Mouse (Mus musculus): ENCODE results near the gene Gm17509. TPM values are rescaled to one million over a fixed set of nuclear protein-coding genes. Genes with fewer than 3 reads are reported as not detected.

Gm17509 gene
- polyA plus RNA-seq, 1 experiment from 2014 or later = not detected

GRCm38 (mm10) chr13:117216126-117216525 lies 4.7 kb downstream of the Gm17509 start:
- ATAC-seq (ENCODE audit: low read depth) = no peak
- WGBS = 18% methylated on average over 10 of the region's 10 CpGs
- Histone ChIP-seq H3K9me3 (ENCODE audit: control insufficient read depth, low read length) (no peaks in the 10 kb centered on the region), H3K36me3 (ENCODE audit: control insufficient read depth, insufficient read depth, low read length) (no peaks in the 10 kb centered on the region), H3K27me3 (ENCODE audit: control insufficient read depth, insufficient read depth, low read depth, low read length) (peaks cover 12% of the 10 kb centered on the region), H3K4me1 (replicated peaks; ENCODE audit: control insufficient read depth, insufficient read depth, low read length) (peaks cover 8% of the 10 kb centered on the region), H3K4me2 (ENCODE audit: low read depth, low read length) (no peak overlapping the region), H3K27ac (ENCODE audit: low read length) (no peak overlapping the region), H3K9ac (ENCODE audit: low read length) (no peak overlapping the region), H3K4me3 (ENCODE audit: low read length) (no peak overlapping the region)

- no peaks in the 10 kb centered on the region for H3K9me3 ChIP-seq (ENCODE audit: control insufficient read depth, low read length)
- ATAC-seq (ENCODE audit: low read depth) = no peak
- H3K27me3 ChIP-seq (ENCODE audit: control insufficient read depth, insufficient read depth, low read depth, low read length) = peaks cover 5% of the 10 kb centered on the region
- no peak overlapping the region for H3K27ac ChIP-seq (ENCODE audit: low read length)
- H3K4me3 ChIP-seq (ENCODE audit: low read length) = no peak overlapping the region
- no peak overlapping the region for H3K9ac ChIP-seq (ENCODE audit: low read length)
- WGBS = 24% methylated on average over 10 of the region's 10 CpGs
- H3K4me2 ChIP-seq (ENCODE audit: low read depth, low read length) = no peak overlapping the region
- no peaks in the 10 kb centered on the region for H3K36me3 ChIP-seq (ENCODE audit: control insufficient read depth, insufficient read depth, low read length)
- peaks cover 7% of the 10 kb centered on the region for H3K4me1 ChIP-seq (replicated peaks; ENCODE audit: control insufficient read depth, insufficient read depth, low read length)
These were observed 5.4 kb downstream of the Gm17509 start for GRCm38 (mm10) chr13:117215481-117215880.

- H3K9me3 ChIP-seq (ENCODE audit: control insufficient read depth, low read length) = no peaks in the 10 kb centered on the region
- no peaks in the 10 kb centered on the region for H3K27me3 ChIP-seq (ENCODE audit: control insufficient read depth, insufficient read depth, low read depth, low read length)
- ATAC-seq (ENCODE audit: low read depth) = peak; percentile 54; the same call in 1 of the 2 replicates
- no peak overlapping the region for H3K4me3 ChIP-seq (ENCODE audit: low read length)
- H3K36me3 ChIP-seq (ENCODE audit: control insufficient read depth, insufficient read depth, low read length) = no peaks in the 10 kb centered on the region
- H3K4me2 ChIP-seq (ENCODE audit: low read depth, low read length) = no peak overlapping the region
- H3K9ac ChIP-seq (ENCODE audit: low read length) = no peak overlapping the region
- 51% methylated on average over 11 of the region's 11 CpGs for WGBS
- H3K4me1 ChIP-seq (replicated peaks; ENCODE audit: control insufficient read depth, insufficient read depth, low read length) = peaks cover 3% of the 10 kb centered on the region
- H3K27ac ChIP-seq (ENCODE audit: low read length) = no peak overlapping the region
These were observed 9.4 kb downstream of the Gm17509 start for GRCm38 (mm10) chr13:117211386-117211875.

- ATAC-seq (ENCODE audit: low read depth) = no peak
- Histone ChIP-seq H3K27ac (ENCODE audit: low read length) (no peak within 1 kb of the TSS), H3K4me2 (ENCODE audit: low read depth, low read length) (no peak within 1 kb of the TSS), H3K4me1 (replicated peaks; ENCODE audit: control insufficient read depth, insufficient read depth, low read length) (no peaks in the 10 kb centered on the region), H3K9ac (ENCODE audit: low read length) (no peak within 1 kb of the TSS), H3K4me3 (ENCODE audit: low read length) (no peak within 1 kb of the TSS), H3K27me3 (ENCODE audit: control insufficient read depth, insufficient read depth, low read depth, low read length) (no peaks in the 10 kb centered on the region), H3K9me3 (ENCODE audit: control insufficient read depth, low read length) (no peaks in the 10 kb centered on the region), H3K36me3 (ENCODE audit: control insufficient read depth, insufficient read depth, low read length) (no peaks in the 10 kb centered on the region)
- WGBS = 36% methylated on average over 6 of the region's 6 CpGs
These were observed 12.6 kb downstream of the Gm17509 start, which contains the start of gene Emb for GRCm38 (mm10) chr13:117208236-117208635. Emb (plus strand) TSS chr13:117208536.

GRCm38 (mm10) chr13:117206066-117206465 lies 14.8 kb downstream of the Gm17509 start:
- Histone ChIP-seq H3K9me3 (ENCODE audit: control insufficient read depth, low read length) (no peaks in the 10 kb centered on the region), H3K4me1 (replicated peaks; ENCODE audit: control insufficient read depth, insufficient read depth, low read length) (no peaks in the 10 kb centered on the region), H3K27ac (ENCODE audit: low read length) (no peak overlapping the region), H3K9ac (ENCODE audit: low read length) (no peak overlapping the region), H3K4me2 (ENCODE audit: low read depth, low read length) (no peak overlapping the region), H3K27me3 (ENCODE audit: control insufficient read depth, insufficient read depth, low read depth, low read length) (no peaks in the 10 kb centered on the region), H3K4me3 (ENCODE audit: low read length) (no peak overlapping the region), H3K36me3 (ENCODE audit: control insufficient read depth, insufficient read depth, low read length) (no peaks in the 10 kb centered on the region)
- WGBS = 81% methylated on average over 8 of the region's 8 CpGs
- ATAC-seq (ENCODE audit: low read depth) = no peak

- Histone ChIP-seq H3K27ac (ENCODE audit: low read length) (no peak overlapping the region), H3K4me2 (ENCODE audit: low read depth, low read length) (no peak overlapping the region), H3K36me3 (ENCODE audit: control insufficient read depth, insufficient read depth, low read length) (no peaks in the 10 kb centered on the region), H3K4me1 (replicated peaks; ENCODE audit: control insufficient read depth, insufficient read depth, low read length) (no peaks in the 10 kb centered on the region), H3K9ac (ENCODE audit: low read length) (no peak overlapping the region), H3K4me3 (ENCODE audit: low read length) (no peak overlapping the region), H3K9me3 (ENCODE audit: control insufficient read depth, low read length) (no peaks in the 10 kb centered on the region), H3K27me3 (ENCODE audit: control insufficient read depth, insufficient read depth, low read depth, low read length) (no peaks in the 10 kb centered on the region)
- ATAC-seq (ENCODE audit: low read depth) = no peak
- WGBS = 84% methylated on average over 7 of the region's 7 CpGs
These were observed 16.2 kb downstream of the Gm17509 start for GRCm38 (mm10) chr13:117204685-117205084.

- Histone ChIP-seq H3K4me1 (replicated peaks; ENCODE audit: control insufficient read depth, insufficient read depth, low read length) (no peaks in the 10 kb centered on the region), H3K27ac (ENCODE audit: low read length) (no peak overlapping the region), H3K4me2 (ENCODE audit: low read depth, low read length) (peak overlapping the region; percentile 10; the same call in 1 of the 2 replicates), H3K9me3 (ENCODE audit: control insufficient read depth, low read length) (no peaks in the 10 kb centered on the region), H3K4me3 (ENCODE audit: low read length) (no peak overlapping the region), H3K9ac (ENCODE audit: low read length) (no peak overlapping the region), H3K36me3 (ENCODE audit: control insufficient read depth, insufficient read depth, low read length) (no peaks in the 10 kb centered on the region), H3K27me3 (ENCODE audit: control insufficient read depth, insufficient read depth, low read depth, low read length) (no peaks in the 10 kb centered on the region)
- ATAC-seq (ENCODE audit: low read depth) = 0 out of 2 replicates have a peak, but pooled peaks have one; percentile 38
- 38% methylated on average over 20 of the region's 22 CpGs for whole genome bisulfite sequencing
These were observed 18.0 kb downstream of the Gm17509 start for GRCm38 (mm10) chr13:117202755-117203471.

- Histone ChIP-seq H3K4me1 (replicated peaks; ENCODE audit: control insufficient read depth, insufficient read depth, low read length) (no peaks in the 10 kb centered on the region), H3K36me3 (ENCODE audit: control insufficient read depth, insufficient read depth, low read length) (no peaks in the 10 kb centered on the region), H3K4me2 (ENCODE audit: low read depth, low read length) (no peak overlapping the region), H3K4me3 (ENCODE audit: low read length) (no peak overlapping the region), H3K9me3 (ENCODE audit: control insufficient read depth, low read length) (no peaks in the 10 kb centered on the region), H3K27ac (ENCODE audit: low read length) (no peak overlapping the region), H3K9ac (ENCODE audit: low read length) (no peak overlapping the region), H3K27me3 (ENCODE audit: control insufficient read depth, insufficient read depth, low read depth, low read length) (no peaks in the 10 kb centered on the region)
- WGBS = 83% methylated on average over 7 of the region's 7 CpGs
- ATAC-seq (ENCODE audit: low read depth) = no peak
These were observed 22.3 kb downstream of the Gm17509 start for GRCm38 (mm10) chr13:117198402-117199083.

GRCm38 (mm10) chr13:117197666-117198065 lies 23.2 kb downstream of the Gm17509 start:
- Histone ChIP-seq H3K4me2 (ENCODE audit: low read depth, low read length) (no peak overlapping the region), H3K9ac (ENCODE audit: low read length) (no peak overlapping the region), H3K36me3 (ENCODE audit: control insufficient read depth, insufficient read depth, low read length) (no peaks in the 10 kb centered on the region), H3K27ac (ENCODE audit: low read length) (no peak overlapping the region), H3K4me1 (replicated peaks; ENCODE audit: control insufficient read depth, insufficient read depth, low read length) (no peaks in the 10 kb centered on the region), H3K4me3 (ENCODE audit: low read length) (no peak overlapping the region), H3K27me3 (ENCODE audit: control insufficient read depth, insufficient read depth, low read depth, low read length) (no peaks in the 10 kb centered on the region), H3K9me3 (ENCODE audit: control insufficient read depth, low read length) (no peaks in the 10 kb centered on the region)
- no peak for ATAC-seq (ENCODE audit: low read depth)
- WGBS = 83% methylated on average over 2 of the region's 2 CpGs

Measured in lung, embryonic 16.5 days (tissue).